Mouse (Mus musculus) liver, postnatal 0 days (tissue): ENCODE measurements at regions not wholly inside any gene's neighbourhood (a gene's known extent, or its start where the extent isn't known, plus 50 kb on each side); places are given as distances from the start of the nearest gene placed in this dataset.

Experiments used
- ATAC-seq: fragments of 200-750 bp; cut with Nextera tagmentation; 2 replicates; pipeline ENCODE4 v1.8.0; 2017; ENCODE audit warnings: mild to moderate bottlenecking, moderate library complexity
- DNase-seq: peaks from one replicate; pipeline ENCODE4 v3.0.0-alpha.2; 2016
- H3K27ac ChIP-seq: fragments of 300-500 bp; sonication (generic); 2 replicates; pipeline ENCODE4 v1.5.1; 2014; ENCODE audit warnings: antibody characterized with exemption, moderate library complexity, mild to moderate bottlenecking, low read depth
- H3K27me3 ChIP-seq: fragments of 300-500 bp; sonication (generic); 2 replicates; pipeline ENCODE4 v1.6.1; 2014; ENCODE audit warnings: low read length, control low read depth, mixed read lengths; ENCODE audit not compliant: insufficient read depth
- H3K36me3 ChIP-seq: fragments of 300-500 bp; sonication (generic); replicated peaks from 2 replicates; pipeline ENCODE4 v1.6.1; 2014; ENCODE audit warnings: mild to moderate bottlenecking, control low read depth, low read length, moderate library complexity, mixed read lengths; ENCODE audit not compliant: insufficient read depth
- H3K4me1 ChIP-seq: fragments of 300-500 bp; sonication (generic); 2 replicates; pipeline ENCODE4 v1.6.1; 2014; ENCODE audit warnings: antibody characterized with exemption, mild to moderate bottlenecking, control low read depth; ENCODE audit not compliant: insufficient read depth
- H3K4me2 ChIP-seq: fragments of 300-500 bp; sonication (generic); 2 replicates; pipeline ENCODE4 v1.6.1; 2014; ENCODE audit warnings: low read depth, mild to moderate bottlenecking, low read length, moderate library complexity, mixed read lengths
- H3K4me3 ChIP-seq: fragments of 300-500 bp; sonication (generic); 2 replicates; pipeline ENCODE4 v1.5.1; 2014; ENCODE audit warnings: low read depth, low read length
- H3K9ac ChIP-seq: fragments of 300-500 bp; sonication (generic); replicated peaks from 2 replicates; pipeline ENCODE4 v1.6.1; 2014; ENCODE audit warnings: mild to moderate bottlenecking, moderate library complexity
- H3K9me3 ChIP-seq: fragments of 300-500 bp; sonication (generic); 2 replicates; pipeline ENCODE4 v1.6.1; 2016; ENCODE audit warnings: mild to moderate bottlenecking, control low read depth, low read length, mixed read lengths
- CTCF ChIP-seq: sonication (generic); IDR thresholded peaks from 2 replicates; pipeline ENCODE4 v1.5.1; 2016; ENCODE audit warnings: antibody characterized with exemption, low read depth
- EP300 ChIP-seq: IDR thresholded peaks from 2 replicates; pipeline ENCODE4 v1.6.1; 2016; ENCODE audit warnings: antibody characterized with exemption, low read depth, mild to moderate bottlenecking
- WGBS: fragments of 180-500 bp; shearing (Covaris S2); extraction: QIAGEN DNeasy Blood & Tissue Kit; methylation state at CpG from one replicate; pipeline ENCODE4 v1.1.7; 2014; ENCODE audit not compliant: insufficient replicate concordance; 5-methylcytosine and 5-hydroxymethylcytosine counted together

DNA sequence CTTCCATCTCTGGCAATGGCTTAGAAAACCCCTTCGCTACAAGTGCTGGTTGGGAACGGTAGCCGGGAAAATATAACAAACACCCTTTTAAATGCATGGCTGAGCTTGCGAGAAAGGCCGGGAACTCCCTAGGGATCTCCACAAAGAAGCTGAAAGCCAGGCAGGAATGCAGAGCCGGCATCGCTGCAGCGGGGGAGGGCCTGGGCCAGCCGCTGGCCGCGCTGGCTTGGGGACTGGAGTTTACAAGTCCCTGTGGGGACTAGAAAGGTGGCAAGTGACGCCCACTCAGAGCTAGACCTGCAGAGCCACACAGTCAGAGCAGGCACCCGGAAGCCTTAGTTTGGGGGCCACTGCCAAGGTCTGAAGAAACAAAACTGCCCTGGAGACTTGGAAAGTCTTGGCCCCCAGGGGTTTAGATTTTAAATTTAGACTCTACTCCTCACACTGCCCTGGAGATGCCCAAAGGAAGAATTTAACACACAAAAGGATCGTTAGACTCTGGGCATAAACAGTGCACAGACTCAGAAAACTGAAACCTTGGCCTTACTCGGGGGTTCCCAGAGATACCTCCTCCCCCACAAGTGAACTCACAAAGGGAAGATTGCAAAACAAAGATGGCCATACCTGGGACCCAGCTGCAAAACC lies 59.4 kb downstream of the 1700001O22Rik start:
- ATAC-seq (no peak), DNase-seq (no peak)
- H3K9me3 ChIP-seq, result no peaks in the 10 kb centered on the region
- TF ChIP-seq CTCF (no peak), EP300 (no peak)
- H3K36me3 ChIP-seq, result no peaks in the 10 kb centered on the region
- H3K27ac ChIP-seq, result no peak overlapping the region
- H3K9ac ChIP-seq, result no peak overlapping the region
- H3K4me2 ChIP-seq, result no peak overlapping the region
- no peak overlapping the region for H3K4me3 ChIP-seq
- H3K27me3 ChIP-seq, result no peaks in the 10 kb centered on the region
- 50% methylated on average over 15 of the region's 15 CpGs for WGBS
- 0 out of 2 replicates have a peak, but pooled peaks cover 4% of the 10 kb centered on the region for H3K4me1 ChIP-seq

DNA sequence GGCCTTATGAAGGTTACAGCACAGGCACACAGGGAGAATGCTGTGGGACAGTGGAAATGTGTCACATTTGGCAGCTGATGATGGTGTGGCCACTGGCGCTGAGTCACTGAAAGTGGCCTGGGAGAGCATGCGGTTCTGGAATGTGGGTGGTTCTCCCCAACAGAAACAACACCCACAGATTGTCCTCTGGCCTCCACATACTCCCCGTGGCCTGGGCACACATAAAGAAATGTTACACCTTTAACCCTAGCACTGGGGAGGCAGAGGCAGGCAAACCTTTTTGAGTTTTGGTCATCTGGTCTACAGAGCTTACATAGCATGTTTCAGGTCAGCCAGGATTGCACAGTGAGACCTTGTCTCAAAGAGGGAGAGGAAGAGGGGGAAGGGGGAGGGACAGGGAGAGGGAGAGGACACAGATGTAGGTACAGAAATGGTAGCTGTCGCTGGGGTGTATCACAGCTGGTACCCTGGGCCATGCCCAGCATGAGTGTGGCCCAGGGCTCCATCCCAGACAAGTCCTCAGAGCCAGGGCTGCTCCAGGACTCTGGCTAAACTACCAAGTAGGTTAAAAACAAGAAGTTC lies 60.1 kb downstream of the 1700001O22Rik start:
- Histone ChIP-seq H3K36me3 (no peaks in the 10 kb centered on the region), H3K4me3 (no peak overlapping the region), H3K27ac (no peak overlapping the region), H3K4me2 (no peak overlapping the region), H3K9ac (no peak overlapping the region), H3K27me3 (no peaks in the 10 kb centered on the region), H3K4me1 (0 out of 2 replicates have a peak, but pooled peaks cover 4% of the 10 kb centered on the region), H3K9me3 (no peaks in the 10 kb centered on the region)
- no peak for TF ChIP-seq EP300
- TF ChIP-seq CTCF, result no peak
- ATAC-seq (peak; percentile 35; the same call in 1 of the 2 replicates), DNase-seq (no peak)
- WGBS, result 39% methylated on average over 4 of the region's 4 CpGs

DNA sequence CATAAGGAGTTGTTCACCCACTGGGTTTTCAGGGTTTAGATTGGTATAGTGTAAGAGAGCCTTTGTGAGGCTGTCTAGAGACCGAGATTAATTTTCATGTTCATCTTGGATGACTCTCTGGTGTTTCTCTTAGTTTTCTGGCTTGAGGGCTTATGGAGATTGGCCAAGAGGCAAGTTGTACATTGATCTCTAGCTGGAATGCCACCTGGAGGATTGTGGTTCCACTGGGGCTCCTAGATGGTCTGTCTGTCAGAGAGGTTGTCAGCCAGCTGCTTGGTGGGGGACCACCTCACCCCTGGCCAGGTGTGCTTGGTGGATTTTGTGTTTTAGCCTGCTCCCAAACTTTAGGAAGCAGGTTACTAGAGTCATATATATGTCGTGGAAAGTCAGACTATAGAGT lies 62.0 kb downstream of the 1700001O22Rik start:
- no peaks in the 10 kb centered on the region for H3K27me3 ChIP-seq
- no peaks in the 10 kb centered on the region for H3K36me3 ChIP-seq
- H3K4me2 ChIP-seq, result no peak overlapping the region
- 0 out of 2 replicates have a peak, but pooled peaks cover 4% of the 10 kb centered on the region for H3K4me1 ChIP-seq
- no peak overlapping the region for H3K27ac ChIP-seq
- 72% methylated on average over 2 of the region's 2 CpGs for WGBS
- no peak overlapping the region for H3K4me3 ChIP-seq
- TF ChIP-seq CTCF (no peak), EP300 (no peak)
- ATAC-seq (no peak), DNase-seq (no peak)
- H3K9me3 ChIP-seq, result no peaks in the 10 kb centered on the region
- H3K9ac ChIP-seq, result no peak overlapping the region

DNA sequence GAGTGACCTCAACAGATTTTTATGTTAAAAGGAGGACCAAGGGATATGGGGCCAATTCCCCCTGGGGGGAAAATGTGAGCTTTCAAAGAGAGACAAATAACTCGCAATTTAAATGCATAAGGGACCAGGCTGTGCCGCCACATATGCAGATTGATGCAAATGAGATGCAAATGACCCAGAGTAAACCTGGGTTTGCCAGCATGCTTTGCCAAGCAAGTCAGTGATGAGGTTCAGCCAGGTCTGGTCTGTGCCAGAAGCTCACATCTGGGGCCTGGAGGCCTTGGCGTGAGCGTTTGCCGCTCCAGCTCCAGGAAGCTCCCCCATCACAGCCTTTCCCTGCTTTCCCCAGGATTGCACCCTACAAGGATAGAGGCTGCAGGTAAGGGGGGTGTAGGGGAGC lies 65.7 kb downstream of the 1700001O22Rik start:
- no peaks in the 10 kb centered on the region for H3K27me3 ChIP-seq
- no peak for TF ChIP-seq EP300
- no peak for TF ChIP-seq CTCF
- ATAC-seq (no peak), DNase-seq (no peak)
- no peak overlapping the region for H3K27ac ChIP-seq
- no peaks in the 10 kb centered on the region for H3K9me3 ChIP-seq
- H3K4me2 ChIP-seq, result no peak overlapping the region
- no peaks in the 10 kb centered on the region for H3K4me1 ChIP-seq
- H3K9ac ChIP-seq, result no peak overlapping the region
- WGBS, result 90% methylated on average over 5 of the region's 5 CpGs
- no peak overlapping the region for H3K4me3 ChIP-seq
- H3K36me3 ChIP-seq, result no peaks in the 10 kb centered on the region

DNA sequence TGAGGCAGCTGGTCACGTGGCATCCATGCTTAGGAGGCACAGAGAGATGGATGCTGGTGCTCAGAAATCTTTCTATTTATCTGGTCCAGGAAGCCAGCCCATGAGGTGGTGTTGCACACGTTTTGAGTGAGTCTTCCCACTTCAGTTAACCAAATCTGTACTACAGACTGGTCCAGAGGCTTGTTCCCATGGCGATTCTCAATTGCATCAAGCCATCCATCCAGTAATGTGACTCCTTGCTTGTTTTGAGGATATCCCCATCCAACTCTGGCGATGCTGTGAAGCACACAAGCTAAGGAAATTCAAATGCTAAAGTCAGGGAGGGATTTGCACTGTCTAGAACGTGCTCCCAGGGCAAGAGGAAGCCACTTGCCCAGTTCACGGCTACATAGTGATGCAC lies 66.8 kb downstream of the 1700001O22Rik start:
- H3K4me3 ChIP-seq, result no peak overlapping the region
- ATAC-seq (no peak), DNase-seq (no peak)
- no peak overlapping the region for H3K9ac ChIP-seq
- no peaks in the 10 kb centered on the region for H3K36me3 ChIP-seq
- WGBS, result 63% methylated on average over 6 of the region's 6 CpGs
- no peaks in the 10 kb centered on the region for H3K4me1 ChIP-seq
- TF ChIP-seq CTCF (no peak), EP300 (no peak)
- no peaks in the 10 kb centered on the region for H3K27me3 ChIP-seq
- no peak overlapping the region for H3K4me2 ChIP-seq
- no peak overlapping the region for H3K27ac ChIP-seq
- no peaks in the 10 kb centered on the region for H3K9me3 ChIP-seq

DNA sequence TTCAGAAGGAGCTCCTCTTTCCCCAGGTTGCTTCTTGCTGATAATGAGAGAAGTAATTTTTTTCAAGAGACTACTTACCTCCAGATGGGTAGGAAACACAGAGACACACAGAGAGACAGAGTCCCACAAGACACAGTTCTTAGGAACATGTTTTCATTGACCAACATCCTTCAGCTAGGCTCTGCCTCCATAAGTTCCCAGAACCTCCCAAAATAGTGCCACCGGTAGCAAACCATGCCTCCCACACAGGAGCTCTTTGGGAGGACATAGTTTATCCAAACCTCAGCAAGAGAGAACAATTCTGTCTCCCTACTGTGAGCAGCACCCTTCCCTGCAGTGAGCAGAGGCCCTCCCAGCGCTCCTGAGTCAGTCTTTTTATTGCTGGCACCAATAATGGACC lies 67.2 kb downstream of the 1700001O22Rik start:
- TF ChIP-seq CTCF, result no peak
- no peak for TF ChIP-seq EP300
- Histone ChIP-seq H3K36me3 (no peaks in the 10 kb centered on the region), H3K4me3 (no peak overlapping the region), H3K27ac (no peak overlapping the region), H3K27me3 (no peaks in the 10 kb centered on the region), H3K9ac (no peak overlapping the region), H3K9me3 (no peaks in the 10 kb centered on the region), H3K4me1 (no peaks in the 10 kb centered on the region), H3K4me2 (no peak overlapping the region)
- ATAC-seq (no peak), DNase-seq (no peak)
- 69% methylated on average over 2 of the region's 2 CpGs for WGBS
